Mouse (Mus musculus) testis, adult 2 months (tissue): ENCODE measurements around the gene Sprr2i. TPM values are rescaled to one million over a fixed set of nuclear protein-coding genes. Genes with fewer than 3 reads are reported as not detected.

Experiments used
- H3K27ac ChIP-seq: fragments of 200-500 bp; 2 replicates; pipeline ENCODE4 v1.5.1; 2012; ENCODE audit warnings: low read depth, low read length; ENCODE audit not compliant: control insufficient read depth, insufficient read depth
- H3K27me3 ChIP-seq: fragments of 200-500 bp; 2 replicates; pipeline ENCODE4 v1.6.1; 2012; ENCODE audit warnings: mild to moderate bottlenecking, low read length, moderate library complexity; ENCODE audit not compliant: control insufficient read depth, insufficient read depth
- H3K36me3 ChIP-seq: fragments of 200-500 bp; 2 replicates; pipeline ENCODE4 v1.6.1; 2012; ENCODE audit warnings: mild to moderate bottlenecking, low read length; ENCODE audit not compliant: control insufficient read depth, insufficient read depth
- H3K4me1 ChIP-seq: fragments of 200-500 bp; 2 replicates; pipeline ENCODE4 v1.6.1; 2012; ENCODE audit warnings: low read length; ENCODE audit not compliant: control insufficient read depth, insufficient read depth
- H3K4me3 ChIP-seq: fragments of 200-500 bp; 2 replicates; pipeline ENCODE4 v1.5.1; 2012; ENCODE audit warnings: low read depth, mild to moderate bottlenecking, low read length, moderate library complexity, mixed read lengths; ENCODE audit not compliant: control insufficient read depth
- CTCF ChIP-seq: fragments of 200-500 bp; IDR thresholded peaks from 2 replicates; pipeline ENCODE4 v1.5.1; 2012; ENCODE audit warnings: low read depth, mild to moderate bottlenecking, inconsistent platforms, low read length, moderate library complexity; ENCODE audit not compliant: control insufficient read depth, insufficient read depth, insufficient replicate concordance
- POLR2A ChIP-seq: fragments of 200-500 bp; IDR thresholded peaks from 2 replicates; pipeline ENCODE4 v1.6.1; 2012; ENCODE audit warnings: low read depth, mild to moderate bottlenecking, inconsistent platforms, low read length, moderate library complexity; ENCODE audit not compliant: control insufficient read depth
- polyA plus RNA-seq: library from polyadenylated mRNA; depleted of rRNA; stranded (reverse); fragments of >200 nt; gene quantifications from 2 replicates; pipeline ENCODE4 v1.2.3, GENCODE M21; 2012; rRNA removed

Sprr2i gene
- polyA plus RNA-seq, 1 experiment, result not detected

DNA sequence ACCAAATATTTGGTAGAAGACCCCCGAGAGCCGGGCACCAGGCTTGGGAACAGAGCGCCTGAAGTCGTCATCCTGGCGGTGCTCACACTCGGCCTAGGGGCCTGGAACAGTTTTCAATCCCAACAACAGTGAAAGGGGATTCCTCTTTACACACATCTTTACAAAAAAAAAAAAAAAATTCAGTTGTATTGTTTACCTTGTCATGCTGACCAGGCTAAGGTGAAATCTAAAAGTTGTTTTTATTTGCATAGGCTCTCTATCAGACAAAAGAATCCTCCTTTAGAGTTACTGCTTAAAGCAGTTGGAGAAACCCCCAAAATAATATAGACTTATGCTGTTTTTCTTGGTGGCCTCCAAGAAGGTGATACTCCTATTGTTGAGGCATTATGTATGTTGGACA is 21.5 kb downstream of the Sprr2i start, which contains the start of gene Gm9774:
Gm9774 (minus strand) TSS at position 101 of the 400 bp plus-strand sequence.
- H3K27ac ChIP-seq, result no peak within 1 kb of the TSS
- H3K4me3 ChIP-seq, result no peak within 1 kb of the TSS
- peaks cover 5% of the 10 kb centered on the region for H3K4me1 ChIP-seq
- no peak for TF ChIP-seq CTCF
- no peak for TF ChIP-seq POLR2A
- no peaks in the 10 kb centered on the region for H3K27me3 ChIP-seq
- no peaks in the 10 kb centered on the region for H3K36me3 ChIP-seq

DNA sequence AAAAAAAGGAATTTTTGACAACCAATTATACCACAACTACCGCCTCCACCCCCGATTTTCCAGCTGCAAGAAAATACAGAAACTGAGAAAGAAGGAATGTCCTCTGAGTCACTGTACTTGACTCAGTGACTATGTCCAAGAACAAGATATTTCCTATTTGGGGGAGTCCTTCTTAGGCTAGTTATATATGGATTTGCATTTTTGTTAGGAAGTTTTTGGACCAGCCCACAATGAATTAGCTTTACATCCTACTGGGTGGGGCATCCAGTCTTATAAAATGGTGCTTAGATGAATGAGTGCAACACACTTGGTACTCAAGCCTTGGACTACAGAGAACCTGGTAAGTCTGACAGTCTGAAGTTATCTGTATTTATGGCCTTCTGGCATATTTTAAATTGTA is 24.5 kb downstream of the Sprr2i start, which contains the start of gene Sprr2k:
Sprr2k (plus strand) TSS at position 301 of the 400 bp plus-strand sequence.
- H3K36me3 ChIP-seq, result no peaks in the 10 kb centered on the region
- TF ChIP-seq CTCF (no peak), POLR2A (no peak)
- H3K4me1 ChIP-seq, result peaks cover 5% of the 10 kb centered on the region
- no peaks in the 10 kb centered on the region for H3K27me3 ChIP-seq
- no peak within 1 kb of the TSS for H3K27ac ChIP-seq
- no peak within 1 kb of the TSS for H3K4me3 ChIP-seq

GRCm38 (mm10) chr3:92438689-92439088 is 30.9 kb downstream of the Sprr2i start, which contains the start of gene Sprr1b:
TSS of gene Sprr1b (minus strand) at chr3:92438789.
- Histone ChIP-seq H3K27me3 (no peaks in the 10 kb centered on the region), H3K4me1 (no peaks in the 10 kb centered on the region), H3K36me3 (no peaks in the 10 kb centered on the region), H3K4me3 (no peak within 1 kb of the TSS), H3K27ac (no peak within 1 kb of the TSS)
- no peak for TF ChIP-seq POLR2A
- no peak for TF ChIP-seq CTCF

- Histone ChIP-seq H3K4me3 (no peak overlapping the region), H3K27ac (no peak overlapping the region), H3K27me3 (no peaks in the 10 kb centered on the region), H3K36me3 (no peaks in the 10 kb centered on the region), H3K4me1 (no peaks in the 10 kb centered on the region)
- TF ChIP-seq CTCF (no peak), POLR2A (no peak)
These were observed 32.4 kb downstream of the Sprr2i start for GRCm38 (mm10) chr3:92440177-92440576.

- H3K4me1 ChIP-seq, result no peaks in the 10 kb centered on the region
- no peaks in the 10 kb centered on the region for H3K36me3 ChIP-seq
- H3K27me3 ChIP-seq, result no peaks in the 10 kb centered on the region
- TF ChIP-seq POLR2A (no peak), CTCF (no peak)
- no peak overlapping the region for H3K27ac ChIP-seq
- no peak overlapping the region for H3K4me3 ChIP-seq
These were observed 47.4 kb downstream of the Sprr2i start for GRCm38 (mm10) chr3:92455151-92455550.

DNA sequence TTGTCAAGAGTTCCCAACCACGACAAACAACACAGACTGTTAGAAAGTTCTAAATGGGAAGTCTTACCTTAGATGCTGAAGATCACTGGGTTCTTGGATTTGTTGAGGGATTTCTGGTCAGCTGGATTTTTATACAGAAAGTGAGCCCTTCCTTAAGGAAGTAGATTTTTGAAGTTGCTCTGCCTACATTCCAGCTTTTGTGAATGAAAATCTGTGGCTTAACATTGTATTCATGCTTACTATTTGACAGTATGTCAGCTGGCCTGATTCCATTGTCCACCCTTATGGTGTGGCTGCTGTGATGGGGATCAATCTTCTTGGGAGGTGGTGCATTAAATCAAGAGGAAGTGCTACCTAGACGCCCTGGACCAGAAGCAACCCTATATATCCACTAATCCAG is 50.8 kb downstream of the Sprr2i start, which contains the start of gene Sprr3:
Sprr3 (minus strand) TSS at position 101 of the 400 bp plus-strand sequence.
- H3K27me3 ChIP-seq, result no peaks in the 10 kb centered on the region
- no peaks in the 10 kb centered on the region for H3K36me3 ChIP-seq
- TF ChIP-seq POLR2A, result no peak
- no peak for TF ChIP-seq CTCF
- no peaks in the 10 kb centered on the region for H3K4me1 ChIP-seq
- H3K4me3 ChIP-seq, result no peak within 1 kb of the TSS
- no peak within 1 kb of the TSS for H3K27ac ChIP-seq

Other genes with a start within 250 kb of the Sprr2i start
- 0.10 TPM in 1 of 2 replicates, not detected in the other for gene Sprr2a1, start 192.2 kb upstream of the Sprr2i start, polyA plus RNA-seq
- gene Sprr2a2, start 192.1 kb upstream of the Sprr2i start, polyA plus RNA-seq, result 8.6 and 11.1 TPM in 2 replicates
- gene Sprr2a3, start 122.6 kb upstream of the Sprr2i start, polyA plus RNA-seq, result 0.19 and 0.33 TPM in 2 replicates
- not detected in 2 replicates for gene Sprr2b, start 91.4 kb upstream of the Sprr2i start, polyA plus RNA-seq
- not detected in 2 replicates for gene Sprr2d, start 68.9 kb upstream of the Sprr2i start, polyA plus RNA-seq
- not detected in 2 replicates for gene Sprr2e, start 55.8 kb upstream of the Sprr2i start, polyA plus RNA-seq
- not detected in 2 replicates for gene Sprr2f, start 42.8 kb upstream of the Sprr2i start, polyA plus RNA-seq
- not detected in 2 replicates for gene Sprr2h, start 22.3 kb upstream of the Sprr2i start, polyA plus RNA-seq
- gene Sprr2j-ps, start 10.1 kb downstream of the Sprr2i start, polyA plus RNA-seq, result not detected in 2 replicates
- gene Gm9774, start 21.4 kb downstream of the Sprr2i start, polyA plus RNA-seq, result 5.2 and 7.2 TPM in 2 replicates
- gene Sprr2k, start 24.6 kb downstream of the Sprr2i start, polyA plus RNA-seq, result not detected in 2 replicates
- not detected in 2 replicates for gene Sprr1b, start 30.8 kb downstream of the Sprr2i start, polyA plus RNA-seq
- gene Sprr3, start 50.7 kb downstream of the Sprr2i start, polyA plus RNA-seq, result not detected in 2 replicates
- 0.32 and 0.73 TPM in 2 replicates for gene Sprr1a, start 77.9 kb downstream of the Sprr2i start, polyA plus RNA-seq
- gene Sprr4, start 92.5 kb downstream of the Sprr2i start, polyA plus RNA-seq, result not detected in 2 replicates
- gene 2310046K23Rik, start 126.5 kb downstream of the Sprr2i start, polyA plus RNA-seq, result not detected in 2 replicates
- 0.05 and 0.06 TPM in 2 replicates for gene Ivl, start 165.7 kb downstream of the Sprr2i start, polyA plus RNA-seq
- gene Smcp, start 181.0 kb downstream of the Sprr2i start, polyA plus RNA-seq, result 4,177 and 4,558 TPM in 2 replicates
- gene 2210017I01Rik, start 199.5 kb downstream of the Sprr2i start, polyA plus RNA-seq, result 0.67 and 0.94 TPM in 2 replicates
- 0.66 and 0.89 TPM in 2 replicates for gene Lce6a, start 213.7 kb downstream of the Sprr2i start, polyA plus RNA-seq
- gene Lce1a1, start 240.3 kb downstream of the Sprr2i start, polyA plus RNA-seq, result not detected in 2 replicates
- not detected in 2 replicates for gene Lce1b, start 248.9 kb downstream of the Sprr2i start, polyA plus RNA-seq